Mouse (Mus musculus) megakaryocyte, embryonic 14.5 days (primary cell): Measurements from ENCODE around the gene Gmppb.

Experiments
- FLI1 ChIP-seq: IDR thresholded peaks from 2 replicates; pipeline ENCODE4 v1.6.1; 2012; ENCODE audit warnings: low read length, inconsistent platforms, mixed read lengths
- GATA1 ChIP-seq: IDR thresholded peaks from 3 replicates; pipeline ENCODE4 v1.6.1; 2012; ENCODE audit warnings: mixed read lengths, low read length, inconsistent platforms, borderline replicate concordance

GRCm38 (mm10) chr9:108026584-108026983 is 22.5 kb upstream of the Gmppb start:
- no peak for TF ChIP-seq GATA1
- TF ChIP-seq FLI1 = no peak
